Mouse (Mus musculus) gastrocnemius, adult 8-10 months (tissue): ENCODE measurements around the gene Kdm1a. TPM values are rescaled to one million over a fixed set of nuclear protein-coding genes. Genes with fewer than 3 reads are reported as not detected.

Source experiments
- DNase-seq, 2 experiments: peaks; one replicate each; pipeline ENCODE4 v3.0.0; 2022; ENCODE audit warnings: low spot score in 2 of 2
- total RNA-seq, 4 experiments: library from RNA; stranded (reverse); gene quantifications; 2 replicates each; pipeline ENCODE4 v1.2.4; 2022

Gene Kdm1a
- total RNA-seq = 10 to 100 TPM; 17.0 to 19.0 (median 17.8) TPM

DNA sequence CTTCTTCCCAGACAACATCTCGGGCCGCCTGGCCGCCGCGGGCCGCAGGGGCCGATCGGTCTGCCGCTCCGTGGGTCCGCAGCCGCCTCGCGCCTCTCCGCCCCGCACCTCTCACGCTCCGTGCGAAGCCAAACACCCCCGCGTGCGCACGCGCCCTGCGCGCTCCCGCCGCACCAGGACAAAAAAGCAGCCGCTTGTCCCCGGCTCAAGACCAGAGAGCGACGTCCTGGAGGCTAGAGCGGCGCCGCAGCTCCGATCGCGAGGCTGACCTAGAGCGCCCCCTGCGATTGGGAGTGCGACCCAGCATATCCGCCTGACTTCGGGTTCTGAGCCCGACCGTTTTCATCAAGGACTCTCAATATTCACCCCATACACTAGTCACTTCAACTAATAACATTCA is at the start of gene Kdm1a:
Gene Kdm1a, minus strand, starts transcription at position 156 of the 400 bp plus-strand sequence.
- peak; percentile 88 to 89 for DNase-seq

DNA sequence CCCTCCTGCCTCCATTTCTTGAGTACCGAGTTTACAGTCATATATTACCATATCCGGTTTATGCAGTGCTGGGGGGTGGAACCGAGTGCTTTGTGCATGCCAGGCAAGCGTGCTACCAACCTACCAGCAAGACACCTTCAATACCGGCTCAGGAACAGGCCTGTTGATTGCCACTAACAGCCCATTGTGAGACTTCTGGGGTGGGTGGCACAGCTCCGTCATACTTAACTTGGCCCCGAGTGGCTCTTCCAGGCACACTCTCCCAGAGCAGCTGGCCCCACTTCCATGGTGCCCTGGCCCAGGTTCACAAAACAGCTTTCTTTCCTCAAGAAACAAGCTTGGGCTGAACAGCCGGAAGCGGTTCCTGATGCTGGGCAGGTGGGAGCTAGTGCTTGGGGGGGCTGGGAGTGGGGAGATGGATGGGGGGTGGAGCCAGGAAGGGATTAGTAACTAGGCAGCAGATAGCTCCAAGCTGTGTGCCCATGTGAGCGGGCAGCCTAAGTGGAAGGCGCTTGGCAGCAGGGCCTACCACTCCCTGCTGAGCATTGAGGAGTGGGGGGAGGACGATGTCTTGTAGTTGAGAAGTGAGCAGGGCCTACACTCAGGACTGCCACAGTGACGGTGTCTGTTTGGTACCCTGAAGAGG is 49.5 kb upstream of the Kdm1a start:
- DNase-seq = no peak

DNA sequence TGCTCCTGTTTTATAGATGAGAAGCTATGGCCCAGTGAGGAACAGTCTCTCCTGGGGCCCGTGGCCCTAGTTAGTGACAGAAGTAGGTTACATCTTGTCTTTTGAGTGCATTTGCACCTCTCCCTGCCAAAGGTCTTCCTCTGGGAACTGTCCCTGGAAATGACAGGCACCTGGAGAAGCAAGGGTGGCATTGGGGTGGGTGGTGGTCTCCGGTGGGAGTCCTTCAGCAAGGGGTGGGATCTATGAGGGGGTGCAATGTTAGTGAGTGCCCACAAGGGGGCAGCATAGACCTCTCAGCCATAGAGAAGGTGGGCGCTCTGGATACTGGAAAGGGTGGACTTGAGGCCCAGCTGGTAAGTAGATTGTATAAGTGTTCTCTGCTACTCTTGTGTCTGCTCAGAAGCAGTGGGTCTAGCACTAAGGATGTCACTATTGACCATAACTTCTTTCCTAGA is 48.9 kb upstream of the Kdm1a start:
- DNase-seq = no peak

DNA sequence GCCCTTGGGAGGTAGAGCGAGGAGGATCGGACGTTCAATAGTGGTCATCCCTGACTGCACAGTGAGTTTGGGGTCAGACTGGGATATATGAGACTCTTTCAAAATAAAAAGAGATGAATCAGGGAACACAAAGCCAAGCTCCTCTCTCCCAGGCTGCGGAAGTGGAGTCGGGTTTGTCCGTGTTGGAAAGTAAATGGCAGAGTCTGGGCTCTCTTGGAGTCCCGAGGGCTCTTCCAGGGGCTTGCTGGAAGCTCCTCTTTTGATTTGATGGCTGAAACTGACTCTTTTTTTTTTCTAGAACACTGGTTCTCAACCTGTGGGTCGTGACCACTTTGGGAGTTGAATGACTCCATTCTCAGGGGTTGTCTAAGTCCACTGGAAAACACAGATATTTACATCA is 47.7 kb upstream of the Kdm1a start:
- no peak for DNase-seq

DNA sequence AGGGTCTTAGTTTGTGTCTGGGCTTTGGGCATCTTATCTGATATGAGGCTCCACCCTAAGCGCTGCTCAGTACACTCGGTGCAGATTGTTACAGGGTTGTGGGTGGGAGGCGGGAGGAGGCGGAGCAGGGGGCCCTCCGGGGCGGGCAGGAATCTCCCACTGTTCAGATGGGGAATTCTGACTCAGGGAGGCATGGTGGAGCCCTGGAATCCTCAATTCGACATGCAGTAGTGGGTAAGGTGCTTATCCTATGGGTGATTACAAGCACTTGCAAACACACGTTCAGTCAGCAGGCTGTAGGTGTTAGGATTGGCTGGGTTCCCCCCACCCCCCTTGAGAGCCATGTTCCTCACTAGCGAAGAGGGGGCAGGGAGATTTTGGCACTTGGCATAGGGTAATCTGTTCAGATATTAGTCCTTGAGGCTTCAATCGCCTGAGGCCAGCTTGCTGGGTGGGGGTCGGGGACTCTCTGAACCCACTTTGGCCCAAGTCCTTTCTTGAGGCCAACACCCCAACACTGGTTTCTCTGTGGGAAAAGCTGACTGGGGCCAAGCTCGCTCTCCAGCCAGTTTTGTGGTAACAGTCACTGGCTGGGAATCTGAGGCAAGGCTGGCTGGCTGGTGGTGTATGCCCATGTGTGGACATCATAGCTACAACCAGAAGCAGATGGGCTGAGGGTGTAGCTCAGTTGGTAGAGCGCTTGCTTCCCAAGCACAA is 47.1 kb upstream of the Kdm1a start:
- no peak for DNase-seq

DNA sequence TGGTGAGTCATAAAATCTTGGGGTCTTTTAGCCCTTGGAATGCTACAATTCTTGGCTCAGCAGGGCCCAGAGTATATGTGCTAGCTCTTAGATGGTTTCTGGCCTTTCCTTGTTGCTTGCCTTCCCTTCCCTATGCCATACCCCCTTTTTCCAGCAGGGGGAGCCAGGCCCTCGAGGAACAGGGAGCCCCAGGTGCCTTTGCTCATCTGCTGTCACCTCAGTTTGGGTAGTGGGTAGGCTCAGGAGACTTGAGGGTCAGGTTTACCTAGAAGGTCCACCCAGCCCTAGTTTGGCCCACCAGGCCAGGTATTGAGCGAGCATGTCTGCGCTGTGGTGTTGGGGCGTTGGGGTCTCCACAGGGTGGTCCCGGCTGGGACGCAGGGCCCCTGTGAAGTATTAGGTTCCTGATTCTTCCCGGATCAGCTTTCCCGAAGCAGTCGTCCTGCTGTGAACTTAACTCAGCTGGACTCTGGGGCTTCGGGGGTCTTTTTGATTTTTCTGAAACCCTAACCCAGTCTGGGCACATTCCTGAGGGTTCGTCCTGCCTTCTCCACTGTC is 46.5 kb upstream of the Kdm1a start:
- peak; percentile 38 to 45 for DNase-seq

DNA sequence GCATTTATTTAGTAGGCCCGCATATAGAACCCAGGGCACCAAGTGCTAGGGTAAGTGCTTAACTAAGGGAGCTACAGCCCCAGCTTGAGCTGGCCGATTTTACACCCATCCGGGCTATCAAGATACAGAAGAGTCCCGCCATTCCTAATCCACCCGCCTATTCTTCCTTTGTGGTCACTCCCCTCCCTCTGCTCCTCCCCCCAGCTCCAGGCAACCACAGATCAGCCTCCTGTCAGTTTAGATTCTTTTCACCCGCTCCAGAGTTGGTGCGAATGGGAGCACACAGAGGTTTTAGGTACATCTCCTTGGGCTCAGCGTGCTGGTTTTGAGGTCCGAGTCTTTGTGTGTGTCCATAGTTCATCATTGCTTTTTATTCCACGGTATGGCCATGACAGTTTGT is 36.4 kb upstream of the Kdm1a start:
- DNase-seq = no peak

DNA sequence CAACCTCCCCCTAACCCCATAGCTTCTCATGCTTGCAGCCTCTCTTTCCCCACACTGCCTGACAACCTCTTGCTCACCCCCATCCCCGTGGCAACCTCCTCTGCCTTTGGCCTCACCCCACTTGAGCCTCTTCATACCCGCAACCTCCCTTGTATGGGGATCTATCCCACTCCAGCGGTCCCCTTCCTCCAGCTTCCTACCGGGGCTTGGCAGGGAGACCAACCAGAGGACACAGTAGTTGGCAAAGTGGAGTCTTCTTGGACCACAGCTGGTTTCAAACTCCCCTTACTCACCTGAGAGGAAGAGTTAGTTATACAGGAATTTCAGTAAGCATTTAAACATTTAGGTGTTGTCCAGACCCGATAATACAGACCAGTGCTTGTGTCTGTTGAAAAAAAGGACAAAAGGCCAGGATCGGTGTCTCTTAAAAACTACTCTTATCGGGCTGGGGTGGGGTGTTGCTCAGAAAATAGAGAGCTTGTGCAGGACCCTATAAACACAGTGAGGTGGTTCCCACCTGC is 35.8 kb upstream of the Kdm1a start:
- DNase-seq = no peak

DNA sequence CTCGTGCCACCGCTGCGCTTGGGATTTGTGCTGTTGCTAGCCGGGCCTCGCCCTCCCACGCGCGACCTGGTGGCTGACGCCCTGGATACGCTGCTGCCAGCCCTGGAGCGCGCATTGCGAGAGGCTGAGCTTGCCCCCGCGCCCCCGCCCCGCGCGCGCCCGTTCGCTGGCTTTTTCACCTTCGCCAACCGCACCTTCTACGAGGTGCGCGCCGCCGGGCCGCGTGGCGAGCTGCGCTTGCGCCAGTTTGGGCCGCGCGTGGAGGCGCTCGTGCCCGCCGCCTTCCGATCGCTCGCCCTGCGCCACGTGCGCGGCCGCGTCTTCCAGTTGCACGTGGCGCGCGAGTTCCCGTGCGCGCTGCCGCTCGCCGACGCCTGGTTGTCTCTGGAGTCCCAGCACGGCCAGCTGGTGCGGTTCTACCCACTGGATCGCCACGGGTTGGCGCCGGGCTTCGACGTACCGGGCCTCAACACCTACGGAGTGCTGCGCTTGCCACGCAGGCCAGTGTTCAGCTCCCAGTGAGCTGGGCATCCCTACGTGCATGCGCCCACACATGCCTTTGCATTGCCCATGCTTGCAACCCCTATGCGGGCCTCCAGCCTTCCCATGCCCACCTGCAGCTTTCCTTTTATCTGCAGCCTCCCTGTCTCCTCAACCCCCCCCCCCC is 35.2 kb upstream of the Kdm1a start:
- DNase-seq = no peak

DNA sequence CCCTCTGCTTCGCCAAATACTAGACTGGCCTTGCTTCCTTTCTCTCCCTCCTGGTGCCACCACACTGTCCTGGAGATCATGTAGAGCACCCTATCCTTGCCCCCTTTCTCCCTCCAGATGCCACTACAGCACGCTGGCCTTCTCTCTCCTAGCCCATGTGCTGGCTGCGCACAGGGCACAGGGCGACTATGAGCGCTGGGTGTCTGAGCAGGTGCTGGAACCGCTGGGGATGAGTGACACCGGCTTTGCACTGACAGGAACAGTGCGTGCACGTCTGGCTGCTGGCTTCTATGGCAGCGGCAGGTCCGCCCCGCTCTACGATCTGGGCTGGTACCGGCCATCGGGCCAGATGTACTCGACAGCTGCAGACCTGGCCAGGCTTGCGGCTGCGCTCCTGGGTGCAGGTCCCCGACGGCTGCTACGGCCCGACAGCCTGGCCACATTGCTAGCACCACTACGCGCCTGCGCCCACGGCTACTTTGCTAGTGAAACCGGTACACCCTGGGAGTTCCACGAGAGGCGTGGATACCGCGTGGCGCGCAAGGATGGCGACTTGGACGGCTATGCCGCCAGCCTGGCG is 34.5 kb upstream of the Kdm1a start:
- DNase-seq = no peak

DNA sequence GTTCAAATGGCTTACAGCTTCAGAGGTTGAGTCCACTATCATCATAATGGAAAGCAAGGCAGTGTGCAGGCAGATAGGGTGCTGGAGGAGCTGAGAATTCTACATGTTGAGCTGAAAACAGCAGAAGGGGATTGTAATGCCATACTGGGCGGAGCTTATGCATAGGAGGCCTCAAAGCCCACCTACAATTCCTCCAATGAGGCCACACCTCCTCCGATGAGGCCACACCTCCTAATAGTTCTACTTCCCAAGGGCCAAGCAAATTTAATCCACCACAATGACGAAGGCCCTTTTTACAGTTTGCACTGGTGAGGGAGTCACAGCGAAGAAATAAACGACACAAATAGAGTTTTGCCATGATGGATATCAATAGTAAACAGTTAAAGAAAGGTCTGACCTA is 34.0 kb upstream of the Kdm1a start:
- no peak for DNase-seq

DNA sequence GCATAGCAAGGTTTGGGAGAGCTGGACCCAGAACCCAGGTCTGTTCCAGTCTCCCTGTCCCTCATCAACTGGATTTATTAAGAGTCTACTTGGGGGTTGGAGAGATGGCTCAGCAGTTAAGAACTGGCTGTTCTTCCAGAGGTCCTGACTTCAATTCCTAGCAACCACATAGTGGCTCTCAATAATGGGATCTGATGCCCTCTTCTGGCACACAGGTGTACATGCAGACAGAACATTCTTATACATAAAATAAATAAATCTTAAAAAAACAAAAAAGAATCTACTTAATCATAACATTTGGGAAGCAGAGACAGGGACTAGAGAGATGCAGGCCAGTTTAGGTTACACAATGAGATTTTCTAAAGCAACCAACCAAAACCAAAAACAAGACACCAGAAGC is 33.5 kb upstream of the Kdm1a start:
- DNase-seq = no peak

DNA sequence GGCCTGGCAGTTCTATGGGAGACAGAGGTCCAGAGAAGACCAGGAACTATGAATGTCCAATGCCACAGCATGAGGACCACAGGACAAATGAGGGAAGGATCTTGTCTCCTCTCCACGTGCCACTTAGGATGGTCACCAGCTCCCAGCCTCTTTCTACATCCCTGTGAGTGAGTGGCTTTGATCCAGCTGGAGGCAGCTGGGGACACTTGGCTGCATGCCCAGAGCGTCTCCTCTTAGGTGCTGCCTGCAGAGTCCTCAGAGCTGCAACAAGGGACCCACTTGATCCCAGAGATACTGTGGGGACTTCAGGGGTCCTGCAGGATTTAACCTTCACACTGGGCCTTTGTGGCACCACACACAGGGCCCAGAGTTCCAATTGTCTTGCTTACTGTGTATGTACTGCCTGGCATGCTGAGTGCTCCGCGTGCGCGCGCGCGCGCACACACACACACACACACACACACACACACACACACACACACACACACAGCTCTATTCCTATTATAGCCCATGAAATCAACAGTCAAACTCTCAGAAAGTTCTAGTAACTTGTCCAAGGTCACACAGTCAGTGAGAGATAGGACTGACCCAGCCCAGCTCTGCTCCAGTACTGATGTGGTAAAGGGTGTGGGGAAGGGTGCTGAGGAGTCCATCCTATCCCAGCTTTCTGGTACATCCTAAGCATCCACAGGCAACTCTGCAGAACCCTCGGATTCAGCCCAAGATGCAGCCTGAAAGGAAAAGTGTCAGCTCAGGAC is 28.9 kb upstream of the Kdm1a start:
- DNase-seq = no peak

DNA sequence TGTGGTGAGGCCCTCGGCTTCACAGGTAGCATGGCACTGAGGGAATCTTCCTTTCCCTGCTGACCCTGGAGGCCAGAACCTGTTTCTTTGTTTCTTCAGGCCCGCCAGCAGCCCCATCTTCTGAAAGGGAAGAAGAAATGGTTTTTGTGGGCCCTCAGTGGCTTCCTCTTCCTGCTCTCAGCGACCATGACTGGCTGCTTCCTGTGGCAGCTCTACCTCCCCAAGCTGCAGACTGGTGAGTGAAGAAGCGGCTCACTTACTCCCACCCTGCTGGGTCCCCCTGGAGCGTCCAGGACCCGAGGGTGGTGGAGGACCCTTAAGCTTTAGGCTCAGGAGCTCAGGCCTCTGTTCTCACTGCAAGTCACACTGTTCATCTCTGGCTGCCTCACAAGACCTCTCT is 24.1 kb upstream of the Kdm1a start:
- DNase-seq = no peak

DNA sequence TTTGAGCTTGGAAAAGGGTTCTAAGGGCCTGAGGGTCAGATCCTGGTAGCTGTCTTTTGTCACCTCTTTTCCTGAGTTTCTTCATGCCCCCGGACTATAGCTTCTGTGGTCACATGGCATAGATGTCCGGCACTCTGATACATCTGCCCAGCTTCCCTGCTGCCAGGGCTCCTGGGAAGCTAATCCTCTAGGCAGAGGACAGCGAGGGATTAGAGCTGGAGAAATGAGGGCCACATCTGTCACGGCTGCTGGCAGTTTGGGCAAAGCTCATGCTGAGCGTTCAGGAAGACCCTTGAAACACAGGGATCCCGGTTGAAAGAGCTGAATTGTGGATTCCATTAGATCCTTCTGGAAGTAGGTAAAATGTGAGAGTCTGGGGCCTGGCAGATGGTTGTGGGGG is 19.9 kb upstream of the Kdm1a start, which contains the start of gene Lactbl1:
Gene Lactbl1, plus strand, starts transcription at position 234 of the 400 bp plus-strand sequence.
- DNase-seq = no peak

DNA sequence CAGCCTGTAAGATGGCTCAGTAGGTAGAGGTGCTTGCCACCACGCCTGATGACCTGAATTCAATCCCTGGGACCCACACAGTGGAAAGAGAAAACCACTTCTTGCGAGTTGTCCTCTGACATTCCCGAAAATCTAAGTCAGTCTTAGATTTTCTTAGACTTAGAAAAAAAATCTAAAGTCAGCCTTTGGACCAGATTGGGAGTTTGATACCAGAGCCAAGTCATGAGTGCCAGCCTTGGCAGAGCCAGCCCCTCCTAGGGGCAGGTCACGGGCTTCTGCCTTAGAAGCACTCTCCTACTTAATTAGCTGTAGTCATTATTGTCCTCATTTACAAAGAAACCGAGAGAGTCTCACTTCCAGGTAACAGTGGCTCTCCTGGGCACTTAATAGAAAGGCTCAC is 19.4 kb upstream of the Kdm1a start:
- DNase-seq = no peak

DNA sequence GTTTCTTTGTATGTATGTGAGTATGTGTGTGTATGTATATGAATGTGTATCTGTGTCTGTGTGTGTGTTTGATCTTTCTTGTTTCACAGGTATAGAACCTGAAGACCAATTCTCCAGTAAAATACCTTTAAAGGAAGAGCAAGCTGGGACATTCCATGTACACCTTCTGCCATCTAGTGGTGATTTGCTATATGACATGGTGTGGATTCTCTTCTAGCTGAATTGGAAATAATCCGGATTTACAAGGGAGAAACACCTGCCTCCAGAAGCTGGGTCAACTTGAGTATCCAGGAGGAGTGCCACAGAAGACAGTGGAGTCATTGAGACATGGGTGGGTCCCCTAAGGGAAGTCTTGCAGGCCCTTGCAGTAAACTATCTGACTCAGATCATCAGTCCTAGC is 18.8 kb upstream of the Kdm1a start:
- DNase-seq = no peak

DNA sequence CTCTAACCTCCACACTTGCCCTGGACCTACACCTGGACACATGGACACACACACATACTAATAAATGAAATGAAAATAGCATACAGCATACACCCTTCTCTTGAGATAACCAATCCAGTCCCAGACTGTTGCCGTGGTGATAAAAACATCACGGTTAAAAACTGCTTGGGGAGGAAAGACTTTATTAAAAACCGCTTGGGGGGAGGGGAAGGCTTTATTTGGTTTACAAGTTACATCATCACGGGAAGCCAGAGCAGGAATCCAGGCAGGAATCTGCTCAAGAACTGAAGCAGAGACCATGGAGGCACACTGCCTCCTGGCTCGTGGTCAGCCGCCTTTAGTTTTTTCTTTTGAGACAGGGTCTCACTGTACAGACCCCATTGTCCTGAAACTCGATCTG is 11.1 kb upstream of the Kdm1a start:
- no peak for DNase-seq

DNA sequence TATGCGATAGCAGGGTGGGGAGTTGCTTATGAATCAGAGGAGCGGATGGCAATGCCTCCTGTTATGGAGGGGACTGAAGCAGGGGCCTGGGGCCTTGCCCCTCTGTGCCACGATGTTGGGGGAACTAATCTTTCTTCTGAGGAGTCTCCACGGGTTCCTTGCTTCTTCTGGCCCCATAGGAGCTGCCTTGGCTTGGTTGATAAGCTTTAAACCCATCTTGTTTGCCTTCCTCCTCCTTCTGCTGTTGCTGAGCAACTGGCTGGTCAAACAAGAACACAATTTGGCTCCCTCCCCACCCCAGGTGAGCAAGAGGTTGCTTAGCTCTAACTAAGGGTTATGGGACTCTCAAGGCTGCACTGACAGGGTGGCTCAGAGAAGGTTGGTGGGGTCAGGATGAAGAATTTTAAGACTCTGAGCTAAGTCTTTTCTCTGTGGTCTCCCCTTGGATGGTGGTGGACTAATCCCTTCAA is 7.9 kb upstream of the Kdm1a start, which contains the start of gene Tex46:
Gene Tex46, plus strand, starts transcription at position 51 of the 470 bp plus-strand sequence.
- no peak for DNase-seq

DNA sequence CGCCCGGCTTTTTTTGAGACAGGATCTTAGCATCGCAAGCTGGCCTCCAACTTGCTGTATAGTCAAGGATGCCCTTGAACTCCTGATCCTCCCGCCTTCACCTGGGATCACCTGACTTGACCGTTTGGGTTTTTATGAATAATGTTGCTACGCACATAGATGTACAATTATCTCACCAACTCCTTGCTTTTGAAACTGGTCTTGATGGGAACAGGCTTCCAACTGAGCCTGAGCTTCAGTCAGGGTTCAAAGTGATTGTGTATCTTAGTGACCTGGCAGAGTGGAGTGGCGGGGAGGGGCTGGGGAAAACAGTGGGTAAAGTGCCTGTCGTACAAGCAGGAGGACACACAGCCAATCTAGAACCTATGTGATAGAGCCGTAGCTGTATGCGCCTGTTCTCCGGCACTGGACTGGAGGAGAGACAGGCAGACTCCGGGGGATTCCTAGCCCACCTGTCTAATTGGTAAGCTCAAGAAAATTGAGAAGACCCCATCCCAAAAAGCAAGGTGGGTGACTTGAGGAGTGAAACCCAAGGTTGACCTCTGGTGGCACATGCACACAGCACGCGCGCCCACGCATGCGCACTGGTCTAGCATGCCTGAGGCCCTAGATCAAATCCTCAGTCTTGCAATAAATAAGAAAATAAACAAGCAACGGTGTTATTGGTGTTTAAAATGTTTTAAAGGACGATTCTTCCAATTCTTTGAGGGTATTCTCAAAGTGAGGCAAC is 3.4 kb upstream of the Kdm1a start:
- DNase-seq = no peak
